Mouse (Mus musculus): ENCODE data around the gene Klrg2. TPM values are rescaled to one million over a fixed set of nuclear protein-coding genes. Genes with fewer than 3 reads are reported as not detected.
"Not testable (repeated sequence)": the region's sequence is repeated elsewhere in the genome, so short reads cannot be mapped to it uniquely, and the experiment has no call there.

Klrg2 gene
- total RNA-seq (2014; rRNA removed) (0.23 and 0.24 TPM in 2 replicates), polyA plus RNA-seq (2015; fragmentation: Nextera tagmentation; extraction: Ambion mirVana) (0.10 and 0.17 TPM in 2 replicates)

- DNase-seq: peak; percentile 34
These were observed at the start of gene Klrg2 for GRCm38 (mm10) chr6:38636852-38637618. Gene Klrg2, minus strand, starts transcription at chr6:38637242.

DNA sequence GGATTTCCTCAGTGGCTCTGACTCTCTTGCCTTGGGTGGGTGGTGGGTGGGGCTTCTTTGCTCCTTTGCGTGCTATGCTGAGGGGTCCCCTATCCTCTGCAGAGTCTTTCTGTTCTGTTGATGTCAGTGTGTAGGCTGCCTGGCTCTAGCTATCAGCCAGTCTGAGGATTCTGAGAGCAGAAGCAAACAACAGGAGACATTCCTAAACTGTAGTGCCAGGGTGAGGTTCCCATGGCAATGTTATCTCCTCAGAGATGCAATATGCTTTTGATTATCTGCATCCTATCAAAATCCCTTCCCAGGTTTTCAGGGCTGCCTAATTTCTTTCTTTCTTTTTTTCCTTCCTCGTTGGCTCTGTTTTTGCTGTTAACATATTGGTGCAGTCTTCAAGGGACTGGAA is 45.5 kb upstream of the Klrg2 start:
- Histone ChIP-seq H3K9ac (no peak overlapping the region), H3K36me3 (ENCODE audit: insufficient read depth) (peaks cover 8% of the 10 kb centered on the region; the same call in 1 of the 2 replicates), H3K9me3 (ENCODE audit: low read length) (no peaks in the 10 kb centered on the region), H3K4me2 (ENCODE audit: low read depth) (no peak overlapping the region), H3K4me1 (ENCODE audit: insufficient read depth) (no peaks in the 10 kb centered on the region), H3K4me3 (ENCODE audit: low read depth, low read length) (no peak overlapping the region), H3K27ac (ENCODE audit: low read depth, low read length) (no peak overlapping the region), H3K27me3 (ENCODE audit: insufficient read depth, low read length) (no peaks in the 10 kb centered on the region)
- WGBS: 61% methylated on average over 2 of the region's 2 CpGs
- TF ChIP-seq CTCF (IDR thresholded peaks at IDR 0.05; ENCODE audit: low read depth): no peak
- DNase-seq: peak; percentile 19
- peak; percentile 87 for ATAC-seq

More at GRCm38 (mm10) chr6:38636852-38637618, at the start of gene Klrg2:
- Histone ChIP-seq H3K9me3 (ENCODE audit: low read length) (no peaks in the 10 kb centered on the region), H3K27me3 (ENCODE audit: insufficient read depth, low read length) (peaks cover 24% of the 10 kb centered on the region), H3K4me3 (ENCODE audit: low read depth, low read length) (peak within 1 kb of the TSS; percentile 49), H3K4me2 (ENCODE audit: low read depth) (peak within 1 kb of the TSS; percentile 98), H3K27ac (ENCODE audit: low read depth, low read length) (no peak within 1 kb of the TSS), H3K4me1 (ENCODE audit: insufficient read depth) (peaks cover 4% of the 10 kb centered on the region), H3K9ac (peak within 1 kb of the TSS; percentile 47), H3K36me3 (ENCODE audit: insufficient read depth) (no peaks in the 10 kb centered on the region)
- peak; percentile 72 for ATAC-seq
- 2% methylated on average over 59 of the region's 60 CpGs for WGBS
- TF ChIP-seq CTCF (IDR thresholded peaks at IDR 0.05; ENCODE audit: low read depth): no peak

GRCm38 (mm10) chr6:38677629-38678028 is 40.6 kb upstream of the Klrg2 start:
- peaks cover 8% of the 10 kb centered on the region; the same call in 1 of the 2 replicates for H3K36me3 ChIP-seq (ENCODE audit: insufficient read depth)
- no peaks in the 10 kb centered on the region for H3K9me3 ChIP-seq (ENCODE audit: low read length)
- H3K27ac ChIP-seq (ENCODE audit: low read depth, low read length): no peak overlapping the region
- H3K4me1 ChIP-seq (ENCODE audit: insufficient read depth): no peaks in the 10 kb centered on the region
- ATAC-seq (no peak), DNase-seq (no peak)
- H3K27me3 ChIP-seq (ENCODE audit: insufficient read depth, low read length): no peaks in the 10 kb centered on the region
- no peak overlapping the region for H3K4me3 ChIP-seq (ENCODE audit: low read depth, low read length)
- WGBS: 82% methylated on average over 9 of the region's 9 CpGs
- no peak for TF ChIP-seq CTCF (IDR thresholded peaks at IDR 0.05; ENCODE audit: low read depth)
- no peak overlapping the region for H3K9ac ChIP-seq
- H3K4me2 ChIP-seq (ENCODE audit: low read depth): no peak overlapping the region

DNA sequence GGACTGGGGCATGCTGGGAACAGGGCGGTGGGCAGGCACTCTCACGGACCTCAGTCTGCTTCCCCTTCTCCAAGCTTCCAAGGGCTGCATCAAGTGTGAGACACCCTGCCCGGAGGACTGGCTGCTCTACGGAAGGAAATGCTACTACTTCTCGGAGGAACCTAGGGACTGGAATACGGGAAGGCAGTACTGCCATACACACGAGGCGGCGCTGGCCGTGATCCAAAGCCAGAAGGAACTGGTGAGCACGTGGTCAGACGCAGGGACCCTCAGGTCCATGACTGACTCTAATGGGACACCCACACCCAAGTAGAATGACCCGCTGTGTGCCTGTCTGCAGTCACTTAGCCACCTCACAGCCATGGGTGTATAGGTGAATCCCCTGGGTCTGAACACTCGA is 39.7 kb upstream of the Klrg2 start:
- no peak overlapping the region for H3K4me2 ChIP-seq (ENCODE audit: low read depth)
- no peaks in the 10 kb centered on the region for H3K9me3 ChIP-seq (ENCODE audit: low read length)
- H3K27me3 ChIP-seq (ENCODE audit: insufficient read depth, low read length): no peaks in the 10 kb centered on the region
- no peaks in the 10 kb centered on the region for H3K4me1 ChIP-seq (ENCODE audit: insufficient read depth)
- DNase-seq: no peak
- ATAC-seq: no peak
- WGBS: 82% methylated on average over 14 of the region's 14 CpGs
- peaks cover 8% of the 10 kb centered on the region; the same call in 1 of the 2 replicates for H3K36me3 ChIP-seq (ENCODE audit: insufficient read depth)
- no peak for TF ChIP-seq CTCF (IDR thresholded peaks at IDR 0.05; ENCODE audit: low read depth)
- H3K27ac ChIP-seq (ENCODE audit: low read depth, low read length): no peak overlapping the region
- no peak overlapping the region for H3K9ac ChIP-seq
- no peak overlapping the region for H3K4me3 ChIP-seq (ENCODE audit: low read depth, low read length)

DNA sequence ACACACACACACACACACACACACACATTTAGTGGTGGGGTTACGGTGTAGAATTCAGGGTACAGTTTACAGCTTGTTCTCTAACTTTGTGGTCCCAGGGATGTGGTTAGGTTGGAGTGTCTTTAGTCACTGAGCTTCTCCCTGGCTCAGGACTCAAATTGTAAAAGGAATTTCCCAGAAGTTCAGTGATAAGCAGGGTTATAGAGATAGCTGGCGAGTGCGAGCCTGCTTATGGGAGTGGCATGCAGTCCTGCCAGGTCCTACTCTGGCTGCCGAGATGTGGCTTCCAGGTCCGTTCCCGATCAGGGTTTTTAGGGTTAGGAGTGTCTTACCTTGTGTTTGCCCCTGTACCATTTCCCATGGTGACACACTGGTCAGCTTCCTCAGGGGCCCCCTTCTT is 39.2 kb upstream of the Klrg2 start:
- Histone ChIP-seq H3K27ac (ENCODE audit: low read depth, low read length) (no peak overlapping the region), H3K9me3 (ENCODE audit: low read length) (no peaks in the 10 kb centered on the region), H3K9ac (no peak overlapping the region), H3K36me3 (ENCODE audit: insufficient read depth) (peaks cover 8% of the 10 kb centered on the region; the same call in 1 of the 2 replicates), H3K4me1 (ENCODE audit: insufficient read depth) (no peaks in the 10 kb centered on the region), H3K4me3 (ENCODE audit: low read depth, low read length) (no peak overlapping the region), H3K27me3 (ENCODE audit: insufficient read depth, low read length) (no peaks in the 10 kb centered on the region), H3K4me2 (ENCODE audit: low read depth) (no peak overlapping the region)
- 89% methylated on average over 6 of the region's 6 CpGs for WGBS
- TF ChIP-seq CTCF (IDR thresholded peaks at IDR 0.05; ENCODE audit: low read depth): no peak
- ATAC-seq (no peak), DNase-seq (no peak)

DNA sequence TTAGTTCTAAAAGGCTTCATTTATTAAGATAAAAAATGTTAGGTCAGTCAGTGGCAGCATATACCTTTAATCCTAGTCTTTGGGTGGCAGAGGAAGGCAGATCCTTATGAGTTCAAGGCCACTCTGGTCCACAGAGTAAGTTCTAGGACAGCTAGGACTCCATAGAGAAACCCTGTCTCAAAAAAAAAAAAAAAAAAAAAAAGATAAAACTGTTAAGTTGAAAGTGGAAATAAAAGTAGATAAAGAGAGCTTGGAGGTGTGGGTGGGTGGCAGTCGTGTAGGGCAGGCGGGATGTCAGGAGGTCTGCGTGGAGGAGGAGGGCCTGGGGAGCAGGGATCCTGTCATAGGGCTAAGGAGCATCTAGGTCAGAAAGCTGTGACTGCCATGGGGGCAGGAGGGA is 35.0 kb upstream of the Klrg2 start:
- H3K4me2 ChIP-seq (ENCODE audit: low read depth): no peak overlapping the region
- H3K9me3 ChIP-seq (ENCODE audit: low read length): no peaks in the 10 kb centered on the region
- no peak overlapping the region for H3K4me3 ChIP-seq (ENCODE audit: low read depth, low read length)
- no peaks in the 10 kb centered on the region for H3K4me1 ChIP-seq (ENCODE audit: insufficient read depth)
- no peak overlapping the region for H3K9ac ChIP-seq
- H3K27me3 ChIP-seq (ENCODE audit: insufficient read depth, low read length): no peaks in the 10 kb centered on the region
- 88% methylated on average over 3 of the region's 3 CpGs for WGBS
- H3K36me3 ChIP-seq (ENCODE audit: insufficient read depth): no peaks in the 10 kb centered on the region
- ATAC-seq: no peak
- no peak for TF ChIP-seq CTCF (IDR thresholded peaks at IDR 0.05; ENCODE audit: low read depth)
- no peak for DNase-seq
- no peak overlapping the region for H3K27ac ChIP-seq (ENCODE audit: low read depth, low read length)

DNA sequence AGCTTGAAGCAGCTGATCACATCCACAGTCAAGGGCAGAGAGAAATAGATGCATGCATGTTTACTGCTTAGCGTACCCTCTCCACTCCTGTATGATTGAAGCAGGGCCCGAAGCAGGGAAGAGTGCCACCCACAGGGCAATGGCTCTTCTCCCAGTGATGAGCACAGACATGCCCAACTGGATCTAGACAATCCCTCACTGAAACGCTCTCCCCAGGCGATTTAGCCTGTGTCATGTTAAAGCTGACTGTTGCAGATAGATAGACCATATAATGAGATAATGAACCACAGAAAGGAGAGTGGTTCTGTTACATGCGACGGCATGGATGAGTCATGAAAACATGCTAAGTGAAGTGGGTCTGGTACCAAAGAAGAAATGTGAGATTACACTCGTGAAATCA is 34.2 kb upstream of the Klrg2 start:
- Histone ChIP-seq H3K27ac (ENCODE audit: low read depth, low read length) (no peak overlapping the region), H3K27me3 (ENCODE audit: insufficient read depth, low read length) (no peaks in the 10 kb centered on the region), H3K9me3 (ENCODE audit: low read length) (no peaks in the 10 kb centered on the region), H3K4me2 (ENCODE audit: low read depth) (no peak overlapping the region), H3K4me1 (ENCODE audit: insufficient read depth) (no peaks in the 10 kb centered on the region), H3K36me3 (ENCODE audit: insufficient read depth) (no peaks in the 10 kb centered on the region), H3K9ac (no peak overlapping the region), H3K4me3 (ENCODE audit: low read depth, low read length) (no peak overlapping the region)
- no peak for DNase-seq
- WGBS: 77% methylated on average over 7 of the region's 7 CpGs
- TF ChIP-seq CTCF (IDR thresholded peaks at IDR 0.05; ENCODE audit: low read depth): 0 out of 2 replicates have a peak, but pooled peaks have one; percentile 1
- ATAC-seq: no peak

DNA sequence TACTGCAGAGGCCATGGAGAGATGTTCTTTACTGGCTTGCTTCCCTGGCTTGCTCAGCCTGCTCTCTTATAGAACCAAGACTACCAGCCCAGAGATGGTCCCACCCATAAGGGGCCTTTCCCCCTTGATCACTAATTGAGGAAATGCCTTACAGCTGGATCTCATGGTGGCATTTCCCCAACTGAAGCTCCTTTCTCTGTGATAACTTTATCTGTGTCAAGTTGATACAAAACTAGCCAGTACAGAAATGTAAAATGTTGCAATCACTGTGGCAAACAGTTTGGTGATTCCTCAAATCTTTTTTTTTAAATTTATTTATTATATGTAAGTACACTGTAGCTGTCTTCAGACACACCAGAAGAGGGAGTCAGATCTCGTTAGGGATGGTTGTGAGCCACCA is 33.4 kb upstream of the Klrg2 start:
- WGBS: no CpG with 5 or more reads among the region's 1 CpGs
- not testable (repeated sequence) for H3K4me1 ChIP-seq (ENCODE audit: insufficient read depth); DNase-seq; H3K27me3 ChIP-seq (ENCODE audit: insufficient read depth, low read length); H3K27ac ChIP-seq (ENCODE audit: low read depth, low read length); H3K9me3 ChIP-seq (ENCODE audit: low read length); H3K9ac ChIP-seq; ATAC-seq; H3K4me2 ChIP-seq (ENCODE audit: low read depth); H3K36me3 ChIP-seq (ENCODE audit: insufficient read depth); H3K4me3 ChIP-seq (ENCODE audit: low read depth, low read length)

All from forebrain, postnatal 0 days (tissue).